Mouse (Mus musculus): ENCODE measurements around the gene Hist1h2aa. TPM values are rescaled to one million over a fixed set of nuclear protein-coding genes. Genes with fewer than 3 reads are reported as not detected.

Gene Hist1h2aa
- total RNA-seq (2023), result not detected

GRCm38 (mm10) chr13:23934211-23934520 is at the start of gene Hist1h2aa:
Gene Hist1h2aa (plus strand): TSS chr13:23934462.

GRCm38 (mm10) chr13:23914376-23915167 is 19.7 kb upstream of the Hist1h2aa start, which contains the start of gene Slc17a4:
Gene Slc17a4 (minus strand): TSS chr13:23915009.

GRCm38 (mm10) chr13:23933421-23934210 is 646 bp upstream of the Hist1h2aa start, which contains the start of gene Hist1h2ba:
Gene Hist1h2ba (minus strand): TSS chr13:23934156.

Other genes with a start within 250 kb of the Hist1h2aa start
- 1 to 10 TPM in 1 of 2 experiments, under 1 TPM in 1; 0.86 to 1.1 TPM for gene Hist1h1t, start 238.6 kb upstream of the Hist1h2aa start, total RNA-seq (2023)
- 100 to 1,000 TPM; 391 to 419 TPM for gene Hist1h4c, start 236.0 kb upstream of the Hist1h2aa start, total RNA-seq (2023)
- gene Hfe, start 223.6 kb upstream of the Hist1h2aa start, total RNA-seq (2023), result 1 to 10 TPM; 4.2 to 6.6 TPM
- 1,000 to 10,000 TPM; 1,619 to 1,663 TPM for gene Hist1h1c, start 195.7 kb upstream of the Hist1h2aa start, total RNA-seq (2023)
- gene Hist1h3c, start 188.9 kb upstream of the Hist1h2aa start, total RNA-seq (2023), result 100 to 1,000 TPM; 617 to 658 TPM
- 100 to 1,000 TPM; 868 to 875 TPM for gene Hist1h2bb, start 187.7 kb upstream of the Hist1h2aa start, total RNA-seq (2023)
- 1,000 to 10,000 TPM; 1,294 to 1,569 TPM for gene Hist1h2ab, start 183.3 kb upstream of the Hist1h2aa start, total RNA-seq (2023)
- 1,000 to 10,000 TPM; 1,352 to 1,548 TPM for gene Hist1h3b, start 182.2 kb upstream of the Hist1h2aa start, total RNA-seq (2023)
- 100 to 1,000 TPM; 569 to 600 TPM for gene Hist1h4b, start 177.4 kb upstream of the Hist1h2aa start, total RNA-seq (2023)
- 100 to 1,000 TPM; 541 to 562 TPM for gene Hist1h4a, start 173.2 kb upstream of the Hist1h2aa start, total RNA-seq (2023)
- 1,000 to 10,000 TPM in 1 of 2 experiments, 100 to 1,000 TPM in 1; 878 to 1,040 TPM for gene Hist1h3a, start 172.1 kb upstream of the Hist1h2aa start, total RNA-seq (2023)
- 100 to 1,000 TPM; 455 to 460 TPM for gene Hist1h1a, start 170.8 kb upstream of the Hist1h2aa start, total RNA-seq (2023)
- gene Trim38, start 164.5 kb upstream of the Hist1h2aa start, total RNA-seq (2023), result not detected
- gene Slc17a2, start 127.5 kb upstream of the Hist1h2aa start, total RNA-seq (2023), result not detected
- gene Slc17a3, start 95.0 kb upstream of the Hist1h2aa start, total RNA-seq (2023), result not detected
- not detected for gene Slc17a1, start 66.7 kb upstream of the Hist1h2aa start, total RNA-seq (2023)
- gene Slc17a4, start 19.5 kb upstream of the Hist1h2aa start, total RNA-seq (2023), result not detected
- not detected for gene Hist1h2ba, start 306 bp upstream of the Hist1h2aa start, total RNA-seq (2023)
- gene Scgn, start 56.8 kb downstream of the Hist1h2aa start, total RNA-seq (2023), result not detected

Data from neutrophil, adult 59 days (primary cell).